Comparison of ENCODE assay signal across 10 mouse cellular contexts in genomic region chr6:16487015-16487630, GRCm38 (mm10).
DNase-seq lines count a peak whose midpoint lies in the region; ATAC-seq lines count a peak whose summit lies in the region.
"Had no signal": no experiment of that assay in that cellular context is flagged by ENCODE, and none has a peak within 500 bp of the region (broad histone marks: within the 10 kb centered on the region; RNA-seq: fewer than 3 reads in every experiment).

No protein-coding gene starts in this region.

- H3K4me3 ChIP-seq in lung, embryonic 15.5 days: no peak overlapping the region
- H3K4me3 ChIP-seq: midbrain, embryonic 12.5 days had no signal

- H3K4me1 ChIP-seq in lung, embryonic 15.5 days: no peaks in the 10 kb centered on the region
- H3K4me1 ChIP-seq: midbrain, embryonic 12.5 days had no signal

- 42% methylated on average over 8 of the region's 8 CpGs for WGBS in lung, embryonic 15.5 days

- no peaks in the 10 kb centered on the region for H3K36me3 ChIP-seq in lung, embryonic 15.5 days
- H3K36me3 ChIP-seq: midbrain, embryonic 12.5 days had no signal

- H3K4me2 ChIP-seq in lung, embryonic 15.5 days: no peak overlapping the region
- H3K4me2 ChIP-seq: midbrain, embryonic 12.5 days had no signal

- peak; percentile 97 for ATAC-seq in lung, embryonic 15.5 days (ENCODE audit: borderline replicate concordance, extremely low read depth, low FRiP score, low TSS enrichment)

- no peak overlapping the region; the same call in none of the 2 replicates for H3K27ac ChIP-seq in lung, embryonic 15.5 days
- H3K27ac ChIP-seq: midbrain, embryonic 12.5 days had no signal

- no peak overlapping the region for H3K9ac ChIP-seq in lung, embryonic 15.5 days
- H3K9ac ChIP-seq: midbrain, embryonic 12.5 days had no signal

- DNase-seq in lung, adult 18-20 months: no peak
- peak; percentile 80 to 84 for DNase-seq in cerebellum, postnatal 10 days
- peak; percentile 40 to 42 for DNase-seq in layer of hippocampus, adult 8-10 months (ENCODE audit: low spot score in 2 of 2)
- DNase-seq in right cerebral cortex, postnatal 10 days (ENCODE audit: low spot score in 2 of 2): peak; percentile 58 to 77
- no peak for DNase-seq in gastrocnemius, adult 8-10 months (ENCODE audit: low spot score in 2 of 2)
- DNase-seq in adrenal gland, postnatal 4 days (ENCODE audit: low spot score in 2 of 2): no peak
- DNase-seq: adrenal gland, postnatal 25 days; thymus, postnatal 14 days had no signal

- H3K27me3 ChIP-seq in lung, embryonic 15.5 days: no peaks in the 10 kb centered on the region
- H3K27me3 ChIP-seq: midbrain, embryonic 12.5 days had no signal

- no peaks in the 10 kb centered on the region for H3K9me3 ChIP-seq in lung, embryonic 15.5 days
- H3K9me3 ChIP-seq: midbrain, embryonic 12.5 days had no signal

Comparison
In these comparisons a context has a peak if more than half of its experiments do, and no peak if none do; other contexts are left out.
1. DNase-seq: peak in cerebellum, postnatal 10 days (2 of 2), layer of hippocampus, adult 8-10 months (2 of 2) and right cerebral cortex, postnatal 10 days (2 of 2); none in lung, adult 18-20 months (0 of 2), gastrocnemius, adult 8-10 months (0 of 2) and adrenal gland, postnatal 4 days (0 of 2).